Mouse (Mus musculus) erythroblast, embryonic 14.5 days (primary cell): Measurements from ENCODE around the gene Csmd2.

ENCODE experiments used
- GATA1 ChIP-seq: IDR thresholded peaks from 2 replicates; pipeline ENCODE4 v1.6.1; 2012; ENCODE audit warnings: low read length, inconsistent platforms, mixed read lengths
- TAL1 ChIP-seq: IDR thresholded peaks from 3 replicates; pipeline ENCODE4 v1.6.1; 2012; ENCODE audit warnings: low read length, inconsistent platforms, mixed read lengths

GRCm38 (mm10) chr4:128466708-128467107, 479.1 kb downstream of the Csmd2 start:
- TF ChIP-seq TAL1 (no peak), GATA1 (no peak)
